Mouse (Mus musculus): ENCODE results near the gene Cd44. TPM values are rescaled to one million over a fixed set of nuclear protein-coding genes. Genes with fewer than 3 reads are reported as not detected.

Gene Cd44
- total and polyA plus RNA-seq, 3 experiments = 102 to 153 (median 112) TPM

- H3K79me2 ChIP-seq (replicated peaks; ENCODE audit: control insufficient read depth, extremely low read depth, insufficient read depth, poor library complexity, severe bottlenecking) = no peaks in the 10 kb centered on the region
- no peaks in the 10 kb centered on the region for H3K27me3 ChIP-seq (replicated peaks)
- no peak overlapping the region for H3K27ac ChIP-seq (ENCODE audit: insufficient read depth, low read depth)
- H3K9me3 ChIP-seq (replicated peaks; ENCODE audit: low read length) = no peaks in the 10 kb centered on the region
- peaks cover 12 to 39% of the 10 kb centered on the region in 2 experiments for H3K4me1 ChIP-seq (ENCODE audit: control insufficient read depth in 1 of 2, insufficient read depth in 2 of 2)
- no peak overlapping the region for H3K9ac ChIP-seq (ENCODE audit: insufficient read depth, low read depth)
- no peaks in the 10 kb centered on the region for H3K36me3 ChIP-seq (replicated peaks in 1 of 2; ENCODE audit: control insufficient read depth in 1 of 2, insufficient read depth in 1 of 2, low read length in 1 of 2)
- no peak for DNase-seq (ENCODE audit: extremely low read depth)
- TF ChIP-seq SMC3 (IDR thresholded peaks at IDR 0.05; ENCODE audit: low read depth, low read length) = no peak
- no peak for TF ChIP-seq USF2 (conservative IDR thresholded peaks at IDR 0.05; ENCODE audit: low read depth, low read length)
- no peak for TF ChIP-seq GABPA (IDR thresholded peaks at IDR 0.05; ENCODE audit: insufficient replicate concordance, low read depth, low read length)
- no peak for TF ChIP-seq SIN3A (IDR thresholded peaks at IDR 0.05; ENCODE audit: low read length)
- H3K4me2 ChIP-seq (ENCODE audit: insufficient read depth, low read depth, poor library complexity, severe bottlenecking) = no peak overlapping the region
- H3K4me3 ChIP-seq (replicated peaks in 1 of 3; ENCODE audit: low read depth in 2 of 3, low read length in 2 of 3, poor library complexity in 1 of 3) = no peak overlapping the region
- in situ Hi-C loops (cut with MboI; ENCODE audit: low pct_ligation_motif_present, low pct_unique_long_range_greater_than_20kb, low sequenced_read_pairs) (no loop called here), dilution Hi-C loops (cut with MboI; ENCODE audit: extremely low pct_ligation_motif_present, extremely low pct_unique_long_range_greater_than_20kb, low sequenced_read_pairs) (no loop called here)
These were observed 129.2 kb downstream of the Cd44 start for GRCm38 (mm10) chr2:102772276-102772675.

DNA sequence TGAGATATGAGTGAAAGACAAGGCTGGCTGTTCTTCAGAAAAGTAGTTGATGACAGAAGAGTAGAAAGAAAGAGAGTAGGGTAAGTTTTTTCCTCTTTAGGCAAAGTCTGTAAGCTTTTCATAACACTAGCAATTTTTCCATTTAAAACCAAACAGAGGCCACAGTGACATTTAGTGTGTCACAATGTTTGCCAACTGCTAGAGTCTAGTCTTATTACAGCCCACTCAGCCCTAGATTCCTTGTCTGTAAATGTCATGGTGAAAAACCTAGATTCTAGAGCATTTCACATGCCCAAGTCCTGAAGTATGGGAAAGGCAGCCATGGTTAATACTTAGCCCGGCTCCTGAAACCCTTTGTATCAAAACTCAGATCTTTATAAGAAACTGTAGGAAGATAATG, 130.2 kb downstream of the Cd44 start:
- Histone ChIP-seq H3K9ac (ENCODE audit: insufficient read depth, low read depth) (no peak overlapping the region), H3K27ac (ENCODE audit: insufficient read depth, low read depth) (no peak overlapping the region), H3K4me1 (ENCODE audit: control insufficient read depth in 1 of 2, insufficient read depth in 2 of 2) (peaks cover 12 to 39% of the 10 kb centered on the region in 2 experiments), H3K4me2 (ENCODE audit: insufficient read depth, low read depth, poor library complexity, severe bottlenecking) (no peak overlapping the region), H3K79me2 (replicated peaks; ENCODE audit: control insufficient read depth, extremely low read depth, insufficient read depth, poor library complexity, severe bottlenecking) (no peaks in the 10 kb centered on the region), H3K9me3 (replicated peaks; ENCODE audit: low read length) (no peaks in the 10 kb centered on the region), H3K36me3 (replicated peaks in 1 of 2; ENCODE audit: control insufficient read depth in 1 of 2, insufficient read depth in 1 of 2, low read length in 1 of 2) (no peaks in the 10 kb centered on the region), H3K27me3 (replicated peaks) (no peaks in the 10 kb centered on the region), H3K4me3 (replicated peaks in 1 of 3; ENCODE audit: low read depth in 2 of 3, low read length in 2 of 3, poor library complexity in 1 of 3) (no peak overlapping the region)
- DNase-seq (ENCODE audit: extremely low read depth) = no peak
- dilution Hi-C loops (cut with MboI; ENCODE audit: extremely low pct_ligation_motif_present, extremely low pct_unique_long_range_greater_than_20kb, low sequenced_read_pairs) (no loop called here), in situ Hi-C loops (cut with MboI; ENCODE audit: low pct_ligation_motif_present, low pct_unique_long_range_greater_than_20kb, low sequenced_read_pairs) (no loop called here)
- no peak for TF ChIP-seq MEF2A (IDR thresholded peaks at IDR 0.05; ENCODE audit: borderline replicate concordance, low read depth, low read length)
- TF ChIP-seq CTCF (conservative IDR thresholded peaks at IDR 0.05 in 1 of 2, IDR thresholded peaks at IDR 0.05 in 1 of 2; ENCODE audit: low read depth in 2 of 2, low read length in 2 of 2) = no peak
- no peak for TF ChIP-seq ETS1 (conservative IDR thresholded peaks at IDR 0.05; ENCODE audit: low read depth, low read length)
- TF ChIP-seq NELFE (IDR thresholded peaks at IDR 0.05; ENCODE audit: low read depth, low read length) = no peak

GRCm38 (mm10) chr2:102768267-102768666, 133.2 kb downstream of the Cd44 start:
- dilution Hi-C loops (cut with MboI; ENCODE audit: extremely low pct_ligation_motif_present, extremely low pct_unique_long_range_greater_than_20kb, low sequenced_read_pairs) = no loop called here

More at GRCm38 (mm10) chr2:102768267-102768666, 133.2 kb downstream of the Cd44 start:
- H3K4me1 ChIP-seq (ENCODE audit: control insufficient read depth in 1 of 2, insufficient read depth in 2 of 2) = peaks cover 7 to 26% of the 10 kb centered on the region in 2 experiments; a peak in 3 of 4 replicates
- no peaks in the 10 kb centered on the region for H3K79me2 ChIP-seq (replicated peaks; ENCODE audit: control insufficient read depth, extremely low read depth, insufficient read depth, poor library complexity, severe bottlenecking)
- no peak overlapping the region for H3K4me2 ChIP-seq (ENCODE audit: insufficient read depth, low read depth, poor library complexity, severe bottlenecking)
- no peaks in the 10 kb centered on the region for H3K36me3 ChIP-seq (replicated peaks in 1 of 2; ENCODE audit: control insufficient read depth in 1 of 2, insufficient read depth in 1 of 2, low read length in 1 of 2)
- no peak overlapping the region for H3K9ac ChIP-seq (ENCODE audit: insufficient read depth, low read depth)
- in situ Hi-C loops (cut with MboI; ENCODE audit: low pct_ligation_motif_present, low pct_unique_long_range_greater_than_20kb, low sequenced_read_pairs) = no loop called here
- no peak for DNase-seq (ENCODE audit: extremely low read depth)
- H3K9me3 ChIP-seq (replicated peaks; ENCODE audit: low read length) = no peaks in the 10 kb centered on the region
- no peak overlapping the region for H3K4me3 ChIP-seq (replicated peaks in 1 of 3; ENCODE audit: low read depth in 2 of 3, low read length in 2 of 3, poor library complexity in 1 of 3)
- H3K27ac ChIP-seq (ENCODE audit: insufficient read depth, low read depth) = no peak overlapping the region
- TF ChIP-seq ELF1 (IDR thresholded peaks at IDR 0.05; ENCODE audit: low read depth, low read length) (no peak), RCOR1 (conservative IDR thresholded peaks at IDR 0.05; ENCODE audit: low read depth, low read length) (no peak), EP300 (IDR thresholded peaks at IDR 0.05; ENCODE audit: low read length) (no peak), TBP (conservative IDR thresholded peaks at IDR 0.05; ENCODE audit: low read depth, low read length) (no peak), BHLHE40 (IDR thresholded peaks at IDR 0.05; ENCODE audit: low read depth, low read length) (no peak)
- no peaks in the 10 kb centered on the region for H3K27me3 ChIP-seq (replicated peaks)

All from CH12.LX (cell line).